8 mouse cellular contexts compared by ENCODE assay signal in the genomic region with DNA sequence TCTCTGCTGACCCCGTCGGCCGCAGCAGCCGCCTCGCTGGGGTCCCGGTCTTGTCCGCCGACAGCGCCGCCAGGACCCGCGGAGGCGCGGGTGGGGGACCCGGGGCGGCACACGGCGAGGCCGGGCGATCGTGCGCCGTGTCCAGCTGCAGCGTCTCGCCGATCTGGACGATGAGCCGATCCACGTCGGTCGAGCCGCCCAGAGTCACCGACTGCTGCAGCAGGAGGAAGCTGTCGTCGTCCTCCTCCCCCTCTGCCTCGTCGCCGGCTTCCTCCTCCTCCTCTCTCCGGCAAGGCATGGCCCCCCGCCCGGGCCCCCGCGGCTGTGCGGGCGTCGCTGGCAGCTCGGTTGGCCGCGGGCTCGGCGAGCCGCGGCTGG. TPM values are rescaled to one million over a fixed set of nuclear protein-coding genes. Genes with fewer than 3 reads are reported as not detected.
A peak's percentile ranks its signal among the peaks of the same experiment; 100 is the strongest.
DNase-seq lines count a peak whose midpoint lies in the region; ATAC-seq lines count a peak whose summit lies in the region.
"Not testable (repeated sequence)": the region's sequence is repeated elsewhere in the genome, so short reads cannot be mapped to it uniquely, and the experiment has no call there.

No protein-coding gene starts in this region.

- H3K27ac ChIP-seq in forebrain, embryonic 11.5 days (ENCODE audit: low read depth, low read length), result peak overlapping the region; percentile 81
- H3K27ac ChIP-seq in heart, embryonic 14.5 days (replicated peaks in 1 of 2; ENCODE audit: control insufficient read depth in 1 of 2, insufficient read depth in 1 of 2, low read depth in 2 of 2, low read length in 2 of 2), result peak overlapping the region; percentile 34 to 88; a peak in 3 of 4 replicates
- peak overlapping the region; percentile 82 for H3K27ac ChIP-seq in kidney, embryonic 14.5 days (ENCODE audit: low read depth, low read length)
- peak overlapping the region; percentile 72 for H3K27ac ChIP-seq in liver, embryonic 13.5 days
- H3K27ac ChIP-seq in midbrain, embryonic 14.5 days (replicated peaks; ENCODE audit: low read depth, low read length), result peak overlapping the region; percentile 94

- peak overlapping the region; percentile 93 for H3K4me2 ChIP-seq in forebrain, embryonic 11.5 days (ENCODE audit: low read depth, low read length, severe bottlenecking)
- H3K4me2 ChIP-seq in heart, embryonic 14.5 days (ENCODE audit: low read length), result peak overlapping the region; percentile 97
- peak overlapping the region; percentile 97 for H3K4me2 ChIP-seq in kidney, embryonic 14.5 days (replicated peaks; ENCODE audit: low read depth, low read length)
- H3K4me2 ChIP-seq in liver, embryonic 13.5 days, result peak overlapping the region; percentile 90
- peak overlapping the region; percentile 94 for H3K4me2 ChIP-seq in midbrain, embryonic 14.5 days (ENCODE audit: low read length)

- H3K9me3 ChIP-seq in forebrain, embryonic 11.5 days (ENCODE audit: control insufficient read depth, low read length); heart, embryonic 14.5 days (ENCODE audit: control insufficient read depth, low read length); kidney, embryonic 14.5 days (ENCODE audit: control insufficient read depth, low read length); liver, embryonic 13.5 days (replicated peaks); midbrain, embryonic 14.5 days (ENCODE audit: control insufficient read depth, low read length): not testable (repeated sequence)

- under 1% methylated on average over 50 of the region's 53 CpGs for WGBS in forebrain, embryonic 11.5 days
- 4% methylated on average over 16 of the region's 53 CpGs for WGBS in heart, embryonic 14.5 days
- under 1% methylated on average over 46 of the region's 53 CpGs for WGBS in kidney, embryonic 14.5 days
- under 1% methylated on average over 47 of the region's 53 CpGs for WGBS in liver, embryonic 13.5 days (ENCODE audit: insufficient replicate concordance)
- under 1% methylated on average over 53 of the region's 53 CpGs for WGBS in midbrain, embryonic 14.5 days

- not testable (repeated sequence) for H3K36me3 ChIP-seq in forebrain, embryonic 11.5 days (ENCODE audit: control insufficient read depth, insufficient read depth, low read length); heart, embryonic 14.5 days (ENCODE audit: control insufficient read depth, insufficient read depth, low read length); kidney, embryonic 14.5 days (ENCODE audit: control insufficient read depth, insufficient read depth, low read length); liver, embryonic 13.5 days; midbrain, embryonic 14.5 days (ENCODE audit: control insufficient read depth, insufficient read depth, low read length)

- peak; percentile 79 for DNase-seq in CD4-positive, CD25-positive, alpha-beta regulatory T cell, adult 2 months (ENCODE audit: low read depth, low spot score)
- DNase-seq in brain, adult 2 months (ENCODE audit: low read depth, low spot score), result peak; percentile 68
- peak; percentile 81 for DNase-seq in forebrain, embryonic 11.5 days (ENCODE audit: low spot score)
- DNase-seq in liver, embryonic 13.5 days, result not testable (repeated sequence)
- DNase-seq in midbrain, embryonic 14.5 days, result peak; percentile 73
- peak; percentile 24 to 38 for DNase-seq in spleen, postnatal 14 days (ENCODE audit: low spot score in 2 of 2)

- H3K27me3 ChIP-seq in forebrain, embryonic 11.5 days (ENCODE audit: control insufficient read depth, insufficient read depth, low read length); heart, embryonic 14.5 days (ENCODE audit: control insufficient read depth, insufficient read depth, low read length); kidney, embryonic 14.5 days (ENCODE audit: control insufficient read depth, insufficient read depth, low read length); liver, embryonic 13.5 days; midbrain, embryonic 14.5 days (ENCODE audit: control insufficient read depth, insufficient read depth, low read length): not testable (repeated sequence)

- ATAC-seq in forebrain, embryonic 11.5 days (replicated peaks; ENCODE audit: low FRiP score), result peak; percentile 34; the same call in 1 of the 2 replicates
- ATAC-seq in heart, embryonic 14.5 days (ENCODE audit: insufficient number of reproducible peaks, insufficient read depth, low FRiP score, low read depth), result peak; percentile 35
- ATAC-seq in kidney, embryonic 14.5 days (ENCODE audit: low FRiP score, low TSS enrichment), result peak; percentile 42
- ATAC-seq in liver, embryonic 13.5 days (ENCODE audit: low read depth), result peak; percentile 35
- ATAC-seq in midbrain, embryonic 14.5 days (ENCODE audit: low FRiP score, low TSS enrichment), result peak; percentile 65

- peaks cover 26% of the 10 kb centered on the region; the same call in 1 of the 2 replicates for H3K4me1 ChIP-seq in forebrain, embryonic 11.5 days (replicated peaks; ENCODE audit: control insufficient read depth, insufficient read depth, low read length)
- not testable (repeated sequence) for H3K4me1 ChIP-seq in heart, embryonic 14.5 days (ENCODE audit: control insufficient read depth in 2 of 2, insufficient read depth in 2 of 2, low read length in 2 of 2)
- peaks cover 21% of the 10 kb centered on the region; the same call in 1 of the 2 replicates for H3K4me1 ChIP-seq in kidney, embryonic 14.5 days (ENCODE audit: control insufficient read depth, insufficient read depth, low read length)
- H3K4me1 ChIP-seq in liver, embryonic 13.5 days (replicated peaks), result peaks cover 58% of the 10 kb centered on the region
- peaks cover 26% of the 10 kb centered on the region for H3K4me1 ChIP-seq in midbrain, embryonic 14.5 days (ENCODE audit: control insufficient read depth, insufficient read depth, low read length)

- peak overlapping the region; percentile 82 for H3K9ac ChIP-seq in forebrain, embryonic 11.5 days (ENCODE audit: low read length)
- H3K9ac ChIP-seq in heart, embryonic 14.5 days (ENCODE audit: low read length), result peak overlapping the region; percentile 78
- peak overlapping the region; percentile 86 for H3K9ac ChIP-seq in kidney, embryonic 14.5 days (ENCODE audit: low read depth, low read length)
- H3K9ac ChIP-seq in liver, embryonic 13.5 days, result peak overlapping the region; percentile 83
- H3K9ac ChIP-seq in midbrain, embryonic 14.5 days (replicated peaks; ENCODE audit: low read length), result peak overlapping the region; percentile 75

- H3K4me3 ChIP-seq in forebrain, embryonic 11.5 days (ENCODE audit: low read depth, low read length), result peak overlapping the region; percentile 83
- peak overlapping the region; percentile 63 to 64 for H3K4me3 ChIP-seq in heart, embryonic 14.5 days (ENCODE audit: control insufficient read depth in 1 of 2, insufficient read depth in 1 of 2, low read depth in 1 of 2, low read length in 2 of 2)
- H3K4me3 ChIP-seq in kidney, embryonic 14.5 days (ENCODE audit: low read length), result peak overlapping the region; percentile 79
- peak overlapping the region; percentile 92 for H3K4me3 ChIP-seq in liver, embryonic 13.5 days (replicated peaks)
- peak overlapping the region; percentile 79 for H3K4me3 ChIP-seq in midbrain, embryonic 14.5 days (replicated peaks; ENCODE audit: low read depth, low read length)

RNA-seq across cellular contexts. Expression of gene Frat2, which starts 0.3 kb away (rescaled TPM):
- 10.4 and 14.1 TPM in 2 replicates for polyA plus RNA-seq in forebrain, embryonic 11.5 days (2014; fragmentation: Nextera tagmentation; extraction: Ambion mirVana)
- 1.2 and 2.0 TPM in 2 replicates for polyA plus RNA-seq in heart, embryonic 14.5 days (2014; fragmentation: Nextera tagmentation; extraction: Ambion mirVana)
- 5.4 and 7.5 TPM in 2 replicates for polyA plus RNA-seq in kidney, embryonic 14.5 days (2014; fragmentation: Nextera tagmentation; extraction: Ambion mirVana)
- polyA plus RNA-seq in liver, embryonic 13.5 days (2015; fragmentation: Nextera tagmentation; extraction: Ambion mirVana), result 4.6 and 6.0 TPM in 2 replicates
- 5.6 and 7.3 TPM in 2 replicates for polyA plus RNA-seq in midbrain, embryonic 14.5 days (2014; fragmentation: Nextera tagmentation; extraction: Ambion mirVana)

RNA-seq across cellular contexts. Expression of gene Frat1, which starts 17.8 kb away (rescaled TPM):
- polyA plus RNA-seq in forebrain, embryonic 11.5 days (2014; fragmentation: Nextera tagmentation; extraction: Ambion mirVana), result 12.7 and 13.2 TPM in 2 replicates
- polyA plus RNA-seq in heart, embryonic 14.5 days (2014; fragmentation: Nextera tagmentation; extraction: Ambion mirVana), result 2.4 and 2.6 TPM in 2 replicates
- polyA plus RNA-seq in kidney, embryonic 14.5 days (2014; fragmentation: Nextera tagmentation; extraction: Ambion mirVana), result 5.7 and 6.6 TPM in 2 replicates
- 13.7 and 14.5 TPM in 2 replicates for polyA plus RNA-seq in liver, embryonic 13.5 days (2015; fragmentation: Nextera tagmentation; extraction: Ambion mirVana)
- polyA plus RNA-seq in midbrain, embryonic 14.5 days (2014; fragmentation: Nextera tagmentation; extraction: Ambion mirVana), result 30.6 and 32.7 TPM in 2 replicates

RNA-seq across cellular contexts. Expression of gene Arhgap19, which starts 45.8 kb away (rescaled TPM):
- 44.1 and 48.4 TPM in 2 replicates for polyA plus RNA-seq in forebrain, embryonic 11.5 days (2014; fragmentation: Nextera tagmentation; extraction: Ambion mirVana)
- 13.9 and 14.2 TPM in 2 replicates for polyA plus RNA-seq in heart, embryonic 14.5 days (2014; fragmentation: Nextera tagmentation; extraction: Ambion mirVana)
- 23.9 and 38.1 TPM in 2 replicates for polyA plus RNA-seq in kidney, embryonic 14.5 days (2014; fragmentation: Nextera tagmentation; extraction: Ambion mirVana)
- polyA plus RNA-seq in liver, embryonic 13.5 days (2015; fragmentation: Nextera tagmentation; extraction: Ambion mirVana), result 25.0 and 33.6 TPM in 2 replicates
- 4.7 and 8.5 TPM in 2 replicates for polyA plus RNA-seq in midbrain, embryonic 14.5 days (2014; fragmentation: Nextera tagmentation; extraction: Ambion mirVana)

RNA-seq across cellular contexts. Expression of gene Rrp12, which starts 48.4 kb away (rescaled TPM):
- 24.3 and 26.1 TPM in 2 replicates for polyA plus RNA-seq in forebrain, embryonic 11.5 days (2014; fragmentation: Nextera tagmentation; extraction: Ambion mirVana)
- 5.8 and 6.4 TPM in 2 replicates for polyA plus RNA-seq in heart, embryonic 14.5 days (2014; fragmentation: Nextera tagmentation; extraction: Ambion mirVana)
- 7.8 and 15.8 TPM in 2 replicates for polyA plus RNA-seq in kidney, embryonic 14.5 days (2014; fragmentation: Nextera tagmentation; extraction: Ambion mirVana)
- 15.2 and 17.2 TPM in 2 replicates for polyA plus RNA-seq in liver, embryonic 13.5 days (2015; fragmentation: Nextera tagmentation; extraction: Ambion mirVana)
- polyA plus RNA-seq in midbrain, embryonic 14.5 days (2014; fragmentation: Nextera tagmentation; extraction: Ambion mirVana), result 12.5 TPM in 2 replicates
